Mouse (Mus musculus): Measurements from ENCODE around the gene Olfr876.

DNA sequence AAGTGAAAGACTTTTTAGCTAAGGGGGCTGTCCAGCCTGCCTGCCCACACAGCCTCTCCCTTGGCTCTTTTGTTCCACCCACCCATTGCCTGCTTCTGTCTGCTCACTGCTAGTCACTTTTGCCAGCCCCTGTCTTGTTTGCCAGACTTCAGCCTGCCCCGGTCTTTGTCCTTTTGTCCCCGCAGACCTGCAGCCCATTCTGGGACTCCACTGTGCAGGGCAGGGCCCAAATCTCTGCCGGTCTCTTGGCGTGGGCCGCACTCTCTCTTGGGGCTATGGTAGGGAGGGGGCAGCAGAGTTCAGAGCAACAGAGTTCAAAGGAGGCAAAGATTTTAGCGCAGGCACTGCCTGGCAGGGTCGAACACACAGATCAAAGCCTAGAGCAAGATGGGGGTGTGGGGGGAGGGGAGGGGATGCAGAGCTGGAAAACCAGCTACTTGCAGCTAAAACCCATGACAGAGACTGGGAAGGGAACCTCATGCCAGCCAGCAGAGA lies 20.0 kb upstream of the Olfr876 start:
- no peak for TF ChIP-seq MAZ (IDR thresholded peaks at IDR 0.05; ENCODE audit: low read depth, low read length)
- TF ChIP-seq CTCF (IDR thresholded peaks at IDR 0.05 in 2 of 3, conservative IDR thresholded peaks at IDR 0.05 in 1 of 3; ENCODE audit: control insufficient read depth in 1 of 3, insufficient read depth in 1 of 3, low read depth in 2 of 3, low read length in 3 of 3, poor library complexity in 1 of 3, severe bottlenecking in 1 of 3): no peak
- TF ChIP-seq USF1 (IDR thresholded peaks at IDR 0.05; ENCODE audit: low read depth, low read length): no peak
- TF ChIP-seq MAFK (IDR thresholded peaks at IDR 0.05; ENCODE audit: borderline replicate concordance, low read depth, low read length): no peak

All from MEL (cell line).